Mouse (Mus musculus) lung, adult 2 months (tissue): ENCODE measurements around the gene Brat1.

Experiments used
- CTCF ChIP-seq: fragments of 200-500 bp; IDR thresholded peaks from 2 replicates; pipeline ENCODE4 v1.5.1; 2011; ENCODE audit warnings: mild to moderate bottlenecking, low read length, control low read depth; ENCODE audit not compliant: insufficient read depth
- POLR2A ChIP-seq: fragments of 200-500 bp; IDR thresholded peaks from 2 replicates; pipeline ENCODE4 v1.6.1; 2011; ENCODE audit warnings: low read depth, mild to moderate bottlenecking, control low read depth, low read length, borderline replicate concordance; ENCODE audit errors: extremely low read depth

DNA sequence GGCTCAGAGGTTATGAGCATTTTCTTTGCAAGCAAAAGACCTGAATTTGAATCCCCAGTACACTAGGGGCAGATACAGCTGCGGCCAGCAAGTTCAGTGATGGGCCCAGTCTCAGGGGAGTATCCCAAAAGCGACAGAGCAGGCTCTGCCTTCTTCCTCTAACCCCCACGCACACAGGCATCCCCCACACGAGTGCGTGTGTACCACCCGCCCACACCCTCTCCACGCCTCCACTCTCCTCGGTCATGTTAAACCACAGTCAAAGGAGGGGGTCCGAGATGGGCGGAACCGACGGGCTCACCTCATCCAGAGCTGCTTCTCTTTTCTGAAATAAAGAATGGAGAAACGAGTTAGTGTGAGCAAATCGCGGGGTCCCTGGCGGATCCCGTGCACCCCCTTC lies 30.8 kb upstream of the Brat1 start:
- TF ChIP-seq POLR2A (no peak), CTCF (no peak)
